Mouse (Mus musculus): ENCODE data around the gene Fbn1. TPM values are rescaled to one million over a fixed set of nuclear protein-coding genes. Genes with fewer than 3 reads are reported as not detected.

Gene Fbn1
- polyA plus RNA-seq, 1 experiment from 2014 or later, result 14.1 TPM

DNA sequence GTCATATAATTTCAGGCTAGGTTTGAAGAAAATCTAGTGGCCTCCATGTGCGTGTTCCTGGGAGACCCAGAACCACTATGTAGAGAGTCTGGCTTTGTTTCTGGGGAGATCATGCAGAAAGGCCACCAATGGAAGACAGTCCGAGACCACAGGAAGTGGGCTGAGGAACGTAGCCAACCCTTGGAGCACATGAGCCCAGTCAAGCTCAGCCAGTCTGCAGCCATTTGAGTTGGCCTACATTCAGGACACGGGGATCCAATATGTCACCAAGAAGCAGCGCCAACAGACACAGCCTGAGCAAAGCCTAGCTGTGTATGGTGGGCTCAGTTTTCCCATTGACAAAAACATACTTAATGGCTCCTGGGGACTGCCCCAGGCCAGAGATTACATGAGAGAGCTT lies 11.1 kb downstream of the Fbn1 start:
- Histone ChIP-seq H3K9ac (replicated peaks; ENCODE audit: low read length) (no peak overlapping the region), H3K27ac (replicated peaks; ENCODE audit: low read depth, low read length) (no peak overlapping the region), H3K4me2 (ENCODE audit: low read depth, low read length) (no peak overlapping the region), H3K4me1 (ENCODE audit: control insufficient read depth, insufficient read depth, low read length) (no peaks in the 10 kb centered on the region), H3K9me3 (replicated peaks; ENCODE audit: control insufficient read depth, low read length) (no peaks in the 10 kb centered on the region), H3K4me3 (ENCODE audit: low read depth, low read length) (no peak overlapping the region), H3K27me3 (ENCODE audit: control insufficient read depth, insufficient read depth, low read length) (no peaks in the 10 kb centered on the region), H3K36me3 (replicated peaks; ENCODE audit: control insufficient read depth, insufficient read depth, low read depth, low read length) (no peaks in the 10 kb centered on the region)
- ATAC-seq (replicated peaks; ENCODE audit: insufficient number of reproducible peaks, low FRiP score, low TSS enrichment, low read depth) (no peak), DNase-seq (ENCODE audit: low spot score) (no peak)
- WGBS, result 93% methylated on average over 5 of the region's 5 CpGs

DNA sequence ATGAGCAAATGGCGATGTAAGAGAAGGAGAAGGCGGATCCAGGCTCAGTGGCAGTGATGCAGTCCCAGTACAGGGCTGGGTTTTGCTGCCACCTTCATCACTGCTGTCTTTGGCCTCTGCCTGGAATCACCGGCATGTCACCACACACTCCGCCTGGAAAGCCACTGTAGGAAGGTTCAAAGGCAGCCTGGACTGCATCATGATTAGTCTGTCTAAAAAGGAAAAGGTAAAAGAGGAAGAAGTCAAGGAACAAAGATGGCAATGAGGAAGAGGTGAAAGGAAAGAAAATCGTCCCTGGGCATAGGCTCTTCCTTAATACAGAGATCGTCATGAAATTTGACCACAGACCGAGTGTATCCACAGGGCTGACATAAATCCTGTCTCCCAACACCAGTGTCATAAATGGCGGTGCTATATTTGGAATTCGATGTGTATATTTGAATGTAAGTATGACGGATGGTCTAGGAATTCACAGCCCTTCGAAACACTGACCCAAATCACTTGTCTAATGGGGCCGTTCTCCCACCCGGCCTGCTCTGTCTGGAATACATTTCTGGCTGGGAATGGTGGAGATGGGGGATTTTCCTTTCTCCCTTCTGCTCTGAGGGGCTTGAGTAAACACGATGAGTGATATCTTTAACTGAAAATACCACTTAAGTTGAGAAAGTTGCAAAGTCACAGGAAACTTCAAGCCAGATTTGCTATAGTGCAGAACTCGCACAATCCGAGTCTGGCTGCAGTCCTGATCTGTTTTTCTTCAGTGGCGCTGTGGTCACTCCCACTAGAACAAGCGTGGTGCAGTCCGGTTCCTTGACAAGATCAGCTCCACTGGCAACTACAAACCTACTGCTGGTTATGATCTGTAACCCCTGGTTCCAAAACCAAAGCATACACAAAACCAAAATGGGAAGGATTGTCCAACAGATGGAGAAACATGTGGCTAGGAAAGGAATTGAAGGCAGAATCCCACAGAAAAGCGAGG lies 12.7 kb downstream of the Fbn1 start:
- ATAC-seq (replicated peaks; ENCODE audit: insufficient number of reproducible peaks, low FRiP score, low TSS enrichment, low read depth), result no peak
- Histone ChIP-seq H3K4me1 (ENCODE audit: control insufficient read depth, insufficient read depth, low read length) (no peaks in the 10 kb centered on the region), H3K4me2 (ENCODE audit: low read depth, low read length) (no peak overlapping the region), H3K27ac (replicated peaks; ENCODE audit: low read depth, low read length) (no peak overlapping the region), H3K4me3 (ENCODE audit: low read depth, low read length) (no peak overlapping the region), H3K9me3 (replicated peaks; ENCODE audit: control insufficient read depth, low read length) (no peaks in the 10 kb centered on the region), H3K36me3 (replicated peaks; ENCODE audit: control insufficient read depth, insufficient read depth, low read depth, low read length) (no peaks in the 10 kb centered on the region), H3K9ac (replicated peaks; ENCODE audit: low read length) (no peak overlapping the region), H3K27me3 (ENCODE audit: control insufficient read depth, insufficient read depth, low read length) (no peaks in the 10 kb centered on the region)
- no peak for DNase-seq (ENCODE audit: low spot score)
- 89% methylated on average over 20 of the region's 20 CpGs for WGBS

DNA sequence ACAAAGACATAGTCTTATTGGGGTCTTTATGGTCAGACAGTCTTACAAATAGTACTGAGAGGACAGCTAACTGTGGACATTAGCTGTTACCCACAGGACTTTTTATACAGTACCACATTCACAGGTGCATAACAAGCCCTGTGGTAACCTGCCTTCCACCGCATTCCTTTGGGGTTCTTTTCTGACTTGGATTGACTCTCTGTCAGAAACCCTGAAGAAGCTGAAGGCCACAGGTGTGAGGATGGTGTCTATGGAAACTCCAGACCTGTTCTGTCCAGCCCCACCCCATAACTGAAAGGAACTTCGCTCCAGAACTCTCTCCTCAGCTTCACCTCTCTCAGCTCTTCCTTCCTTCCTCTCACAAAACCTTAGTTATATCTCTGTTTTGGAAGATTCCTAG lies 13.5 kb downstream of the Fbn1 start:
- H3K4me1 ChIP-seq (ENCODE audit: control insufficient read depth, insufficient read depth, low read length), result no peaks in the 10 kb centered on the region
- no peaks in the 10 kb centered on the region for H3K9me3 ChIP-seq (replicated peaks; ENCODE audit: control insufficient read depth, low read length)
- H3K27me3 ChIP-seq (ENCODE audit: control insufficient read depth, insufficient read depth, low read length), result no peaks in the 10 kb centered on the region
- 89% methylated on average over 2 of the region's 2 CpGs for WGBS
- no peak overlapping the region for H3K4me2 ChIP-seq (ENCODE audit: low read depth, low read length)
- no peaks in the 10 kb centered on the region for H3K36me3 ChIP-seq (replicated peaks; ENCODE audit: control insufficient read depth, insufficient read depth, low read depth, low read length)
- DNase-seq (ENCODE audit: low spot score) (no peak), ATAC-seq (replicated peaks; ENCODE audit: insufficient number of reproducible peaks, low FRiP score, low TSS enrichment, low read depth) (no peak)
- no peak overlapping the region for H3K9ac ChIP-seq (replicated peaks; ENCODE audit: low read length)
- no peak overlapping the region for H3K4me3 ChIP-seq (ENCODE audit: low read depth, low read length)
- H3K27ac ChIP-seq (replicated peaks; ENCODE audit: low read depth, low read length), result no peak overlapping the region

DNA sequence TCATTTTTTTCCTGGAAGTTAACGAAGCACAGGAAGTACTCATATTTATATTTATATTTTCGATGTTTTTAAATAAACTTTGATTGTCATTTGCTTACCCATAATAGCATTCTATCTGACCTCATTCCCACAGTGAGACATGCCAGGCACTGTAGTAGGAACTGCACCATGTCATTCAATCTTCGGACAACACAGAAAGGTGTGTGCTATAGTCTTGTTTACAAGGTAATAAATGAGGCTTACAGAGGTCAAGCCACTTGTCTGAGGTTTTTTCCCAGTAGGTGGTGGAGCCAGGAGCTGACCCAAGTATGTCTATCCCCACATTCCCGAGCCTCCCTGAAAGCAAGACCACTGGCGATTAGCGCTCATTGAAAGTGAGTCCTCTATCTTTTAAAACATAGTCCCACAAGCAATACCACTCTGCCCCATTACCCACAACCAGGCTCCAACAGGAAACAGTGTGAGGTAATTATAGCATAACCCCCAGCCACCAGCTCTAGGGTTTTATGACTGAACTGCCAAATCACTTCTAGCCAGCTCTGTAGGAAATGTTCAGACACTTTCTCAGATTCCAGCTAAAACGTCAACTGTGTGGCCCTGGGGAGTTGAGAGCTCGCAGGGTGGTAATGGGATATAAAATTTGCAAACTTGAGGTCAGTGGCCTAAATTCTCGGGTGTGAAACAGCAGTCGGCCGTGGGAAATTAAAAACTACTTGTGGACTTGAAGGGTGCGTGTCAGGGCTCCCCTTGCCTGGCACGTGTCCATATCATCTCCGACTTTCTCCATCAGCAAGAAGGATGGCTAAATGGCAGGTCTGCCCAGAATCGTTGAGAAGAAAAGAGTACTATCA lies 15.5 kb downstream of the Fbn1 start:
- Histone ChIP-seq H3K4me1 (ENCODE audit: control insufficient read depth, insufficient read depth, low read length) (no peaks in the 10 kb centered on the region), H3K4me2 (ENCODE audit: low read depth, low read length) (no peak overlapping the region), H3K36me3 (replicated peaks; ENCODE audit: control insufficient read depth, insufficient read depth, low read depth, low read length) (no peaks in the 10 kb centered on the region), H3K4me3 (ENCODE audit: low read depth, low read length) (no peak overlapping the region), H3K9me3 (replicated peaks; ENCODE audit: control insufficient read depth, low read length) (no peaks in the 10 kb centered on the region), H3K27me3 (ENCODE audit: control insufficient read depth, insufficient read depth, low read length) (no peaks in the 10 kb centered on the region), H3K9ac (replicated peaks; ENCODE audit: low read length) (no peak overlapping the region), H3K27ac (replicated peaks; ENCODE audit: low read depth, low read length) (no peak overlapping the region)
- WGBS, result 68% methylated on average over 15 of the region's 15 CpGs
- DNase-seq (ENCODE audit: low spot score), result no peak
- no peak for ATAC-seq (replicated peaks; ENCODE audit: insufficient number of reproducible peaks, low FRiP score, low TSS enrichment, low read depth)

DNA sequence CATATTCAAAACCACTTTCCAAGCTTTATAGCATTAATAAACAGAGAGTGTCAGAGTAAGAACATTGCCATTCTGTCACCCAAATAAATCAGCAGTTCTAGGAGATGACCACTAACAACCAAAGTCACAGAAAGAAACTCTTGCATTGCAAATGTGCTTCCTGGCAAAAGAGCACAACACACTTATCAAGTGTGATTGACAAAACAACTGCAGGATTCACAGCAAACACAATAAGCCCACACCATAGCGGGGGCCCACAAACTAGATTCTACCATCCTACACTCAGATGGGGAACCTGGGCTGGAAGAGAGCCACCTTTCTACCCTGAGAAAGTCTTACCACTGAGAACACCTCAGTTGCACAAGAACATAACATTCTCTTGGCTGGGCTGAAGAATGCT lies 17.8 kb downstream of the Fbn1 start:
- DNase-seq (ENCODE audit: low spot score) (no peak), ATAC-seq (replicated peaks; ENCODE audit: insufficient number of reproducible peaks, low FRiP score, low TSS enrichment, low read depth) (no peak)
- 100% methylated on average over 1 of the region's 1 CpGs for WGBS
- Histone ChIP-seq H3K36me3 (replicated peaks; ENCODE audit: control insufficient read depth, insufficient read depth, low read depth, low read length) (no peaks in the 10 kb centered on the region), H3K9me3 (replicated peaks; ENCODE audit: control insufficient read depth, low read length) (no peaks in the 10 kb centered on the region), H3K4me2 (ENCODE audit: low read depth, low read length) (no peak overlapping the region), H3K4me1 (ENCODE audit: control insufficient read depth, insufficient read depth, low read length) (no peaks in the 10 kb centered on the region), H3K9ac (replicated peaks; ENCODE audit: low read length) (no peak overlapping the region), H3K4me3 (ENCODE audit: low read depth, low read length) (no peak overlapping the region), H3K27ac (replicated peaks; ENCODE audit: low read depth, low read length) (no peak overlapping the region), H3K27me3 (ENCODE audit: control insufficient read depth, insufficient read depth, low read length) (no peaks in the 10 kb centered on the region)

DNA sequence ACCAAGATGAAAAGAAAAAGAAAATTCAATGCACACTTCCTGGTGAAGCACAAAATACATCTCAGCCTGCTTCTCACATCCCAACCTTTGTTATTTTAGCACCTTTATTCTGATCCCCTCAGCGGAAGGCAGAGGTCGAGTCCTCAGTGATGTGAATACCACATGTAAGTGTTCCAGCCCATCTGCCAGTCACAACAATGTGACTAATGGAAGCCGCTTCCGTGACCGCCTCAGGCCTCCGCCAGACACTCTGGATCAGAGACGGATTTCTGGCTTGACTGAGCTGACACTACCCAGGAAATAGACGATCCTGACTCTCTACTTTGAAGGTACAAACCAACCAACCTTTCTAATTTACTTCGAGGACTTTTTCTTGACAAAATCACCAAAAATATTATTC lies 22.9 kb downstream of the Fbn1 start:
- DNase-seq (ENCODE audit: low spot score), result no peak
- no peaks in the 10 kb centered on the region for H3K27me3 ChIP-seq (ENCODE audit: control insufficient read depth, insufficient read depth, low read length)
- H3K9me3 ChIP-seq (replicated peaks; ENCODE audit: control insufficient read depth, low read length), result no peaks in the 10 kb centered on the region
- H3K4me2 ChIP-seq (ENCODE audit: low read depth, low read length), result no peak overlapping the region
- H3K27ac ChIP-seq (replicated peaks; ENCODE audit: low read depth, low read length), result no peak overlapping the region
- no peak overlapping the region for H3K9ac ChIP-seq (replicated peaks; ENCODE audit: low read length)
- no peak overlapping the region for H3K4me3 ChIP-seq (ENCODE audit: low read depth, low read length)
- H3K4me1 ChIP-seq (ENCODE audit: control insufficient read depth, insufficient read depth, low read length), result no peaks in the 10 kb centered on the region
- 76% methylated on average over 9 of the region's 9 CpGs for WGBS
- no peak for ATAC-seq (replicated peaks; ENCODE audit: insufficient number of reproducible peaks, low FRiP score, low TSS enrichment, low read depth)
- no peaks in the 10 kb centered on the region for H3K36me3 ChIP-seq (replicated peaks; ENCODE audit: control insufficient read depth, insufficient read depth, low read depth, low read length)

DNA sequence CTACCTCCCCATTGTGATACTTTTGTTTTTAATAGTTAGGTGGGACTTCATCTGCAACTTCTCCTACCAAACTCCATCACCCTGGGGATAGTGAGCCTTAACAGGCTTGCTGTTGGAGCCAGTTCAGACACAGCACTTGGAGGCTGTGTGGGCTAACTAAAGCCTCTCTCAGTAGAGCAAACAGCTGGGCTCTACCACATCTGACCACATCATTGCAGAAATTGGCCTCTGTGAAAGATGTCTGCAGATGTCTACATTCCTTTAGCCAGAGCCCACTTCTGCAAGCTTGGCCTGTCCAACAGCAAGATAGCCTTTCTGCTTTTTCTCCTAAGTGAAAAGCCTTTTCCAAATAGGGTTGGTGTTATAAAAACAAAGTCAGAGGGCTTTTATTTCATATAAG lies 23.6 kb downstream of the Fbn1 start:
- ATAC-seq (replicated peaks; ENCODE audit: insufficient number of reproducible peaks, low FRiP score, low TSS enrichment, low read depth) (no peak), DNase-seq (ENCODE audit: low spot score) (no peak)
- H3K27ac ChIP-seq (replicated peaks; ENCODE audit: low read depth, low read length), result no peak overlapping the region
- H3K36me3 ChIP-seq (replicated peaks; ENCODE audit: control insufficient read depth, insufficient read depth, low read depth, low read length), result no peaks in the 10 kb centered on the region
- no peak overlapping the region for H3K4me3 ChIP-seq (ENCODE audit: low read depth, low read length)
- no peaks in the 10 kb centered on the region for H3K27me3 ChIP-seq (ENCODE audit: control insufficient read depth, insufficient read depth, low read length)
- H3K4me1 ChIP-seq (ENCODE audit: control insufficient read depth, insufficient read depth, low read length), result no peaks in the 10 kb centered on the region
- H3K9ac ChIP-seq (replicated peaks; ENCODE audit: low read length), result no peak overlapping the region
- H3K4me2 ChIP-seq (ENCODE audit: low read depth, low read length), result no peak overlapping the region
- H3K9me3 ChIP-seq (replicated peaks; ENCODE audit: control insufficient read depth, low read length), result no peaks in the 10 kb centered on the region
